9 mouse cellular contexts compared by ENCODE assay signal in the genomic region with DNA sequence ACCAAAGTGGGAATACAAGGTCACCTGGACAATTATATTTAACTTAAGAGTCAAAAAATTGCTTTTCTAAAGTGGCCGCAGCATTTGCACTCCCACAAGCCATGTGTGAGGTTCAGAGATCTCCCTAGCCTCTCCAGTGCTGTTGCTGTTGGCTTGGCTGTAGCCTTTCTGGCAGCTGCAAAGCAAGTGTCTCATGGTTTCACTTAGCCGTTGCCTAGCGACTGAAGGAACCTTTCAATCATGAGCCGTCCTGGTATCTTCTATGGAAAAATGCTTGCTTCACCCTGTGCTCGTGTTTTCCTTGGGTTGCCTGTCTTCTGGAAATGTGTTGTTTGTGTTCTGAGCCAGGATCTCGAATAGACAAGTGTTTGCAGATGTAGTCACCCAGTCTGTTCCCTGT.
A peak's percentile ranks its signal among the peaks of the same experiment; 100 is the strongest.
DNase-seq lines count a peak whose midpoint lies in the region; ATAC-seq lines count a peak whose summit lies in the region.
"Had no signal": no experiment of that assay in that cellular context is flagged by ENCODE, and none has a peak within 500 bp of the region (broad histone marks: within the 10 kb centered on the region; RNA-seq: fewer than 3 reads in every experiment).

No protein-coding gene starts in this region.

- no peak overlapping the region for H3K9ac ChIP-seq in midbrain, embryonic 11.5 days (ENCODE audit: low read length)
- H3K9ac ChIP-seq in hindbrain, embryonic 16.5 days (ENCODE audit: low read depth, low read length): no peak overlapping the region
- no peak overlapping the region for H3K9ac ChIP-seq in neural tube, embryonic 11.5 days (ENCODE audit: low read length)
- H3K9ac ChIP-seq: heart, embryonic 15.5 days had no signal

- no peak overlapping the region for H3K4me2 ChIP-seq in midbrain, embryonic 11.5 days
- H3K4me2 ChIP-seq in hindbrain, embryonic 16.5 days (ENCODE audit: low read length): no peak overlapping the region
- no peak overlapping the region for H3K4me2 ChIP-seq in neural tube, embryonic 11.5 days (ENCODE audit: low read depth)
- H3K4me2 ChIP-seq: heart, embryonic 15.5 days had no signal

- ATAC-seq in midbrain, embryonic 11.5 days (ENCODE audit: low FRiP score): no peak
- ATAC-seq in hindbrain, embryonic 16.5 days: peak; percentile 71; the same call in 1 of the 2 replicates
- ATAC-seq in neural tube, embryonic 11.5 days (ENCODE audit: insufficient read depth, low FRiP score, low TSS enrichment): no peak
- no peak for ATAC-seq in megakaryocyte progenitor cell, adult 5-6 weeks (replicated peaks; ENCODE audit: poor library complexity)

- 52% methylated on average over 6 of the region's 6 CpGs for WGBS in midbrain, embryonic 10.5 days
- 48% methylated on average over 6 of the region's 6 CpGs for WGBS in midbrain, embryonic 11.5 days
- 20% methylated on average over 6 of the region's 6 CpGs for WGBS in hindbrain, embryonic 16.5 days
- 47% methylated on average over 6 of the region's 6 CpGs for WGBS in neural tube, embryonic 11.5 days

- H3K27ac ChIP-seq in midbrain, embryonic 10.5 days (replicated peaks): no peak overlapping the region
- H3K27ac ChIP-seq in midbrain, embryonic 11.5 days (ENCODE audit: low read depth, low read length): no peak overlapping the region
- no peak overlapping the region for H3K27ac ChIP-seq in hindbrain, embryonic 16.5 days (ENCODE audit: low read depth, low read length)
- H3K27ac ChIP-seq in neural tube, embryonic 11.5 days (ENCODE audit: low read depth, low read length): no peak overlapping the region
- H3K27ac ChIP-seq: heart, embryonic 15.5 days had no signal

- H3K9me3 ChIP-seq in midbrain, embryonic 10.5 days (replicated peaks): no peaks in the 10 kb centered on the region
- no peaks in the 10 kb centered on the region for H3K9me3 ChIP-seq in midbrain, embryonic 11.5 days (ENCODE audit: control insufficient read depth, low read length)
- H3K9me3 ChIP-seq in hindbrain, embryonic 16.5 days (ENCODE audit: control insufficient read depth, low read length): no peaks in the 10 kb centered on the region
- no peaks in the 10 kb centered on the region for H3K9me3 ChIP-seq in neural tube, embryonic 11.5 days (ENCODE audit: control insufficient read depth, low read length)
- H3K9me3 ChIP-seq: heart, embryonic 15.5 days had no signal

- H3K4me3 ChIP-seq in midbrain, embryonic 10.5 days: no peak overlapping the region
- H3K4me3 ChIP-seq in midbrain, embryonic 11.5 days (ENCODE audit: low read depth, low read length): no peak overlapping the region
- no peak overlapping the region for H3K4me3 ChIP-seq in hindbrain, embryonic 16.5 days (ENCODE audit: low read length)
- no peak overlapping the region for H3K4me3 ChIP-seq in neural tube, embryonic 11.5 days (ENCODE audit: low read depth, low read length)
- H3K4me3 ChIP-seq: heart, embryonic 15.5 days had no signal

- no peaks in the 10 kb centered on the region for H3K27me3 ChIP-seq in midbrain, embryonic 10.5 days (ENCODE audit: low read depth, poor library complexity, severe bottlenecking)
- H3K27me3 ChIP-seq in midbrain, embryonic 11.5 days (ENCODE audit: control insufficient read depth, insufficient read depth, low read length): no peaks in the 10 kb centered on the region
- no peaks in the 10 kb centered on the region for H3K27me3 ChIP-seq in hindbrain, embryonic 16.5 days (replicated peaks; ENCODE audit: control insufficient read depth, insufficient read depth, low read length)
- H3K27me3 ChIP-seq in neural tube, embryonic 11.5 days (ENCODE audit: control insufficient read depth, insufficient read depth, low read length): no peaks in the 10 kb centered on the region
- H3K27me3 ChIP-seq: heart, embryonic 15.5 days had no signal

- DNase-seq in adrenal gland, adult 2 months: peak; percentile 8
- DNase-seq in adrenal gland, postnatal 4 days (ENCODE audit: low spot score in 2 of 2): no peak
- peak; percentile 35 for DNase-seq in midbrain, embryonic 10.5 days (ENCODE audit: low spot score)
- no peak for DNase-seq in midbrain, embryonic 11.5 days (ENCODE audit: low spot score, missing footprints)
- DNase-seq in neural tube, embryonic 11.5 days (ENCODE audit: low spot score): peak; percentile 51
- no peak for DNase-seq in thymus, postnatal 10 days (ENCODE audit: low spot score in 2 of 2)

- H3K4me1 ChIP-seq in midbrain, embryonic 10.5 days: peaks cover 26% of the 10 kb centered on the region
- peaks cover 6% of the 10 kb centered on the region for H3K4me1 ChIP-seq in midbrain, embryonic 11.5 days (ENCODE audit: control insufficient read depth, insufficient read depth, low read length)
- H3K4me1 ChIP-seq in hindbrain, embryonic 16.5 days (ENCODE audit: control insufficient read depth, insufficient read depth, low read depth, low read length): peaks cover 4% of the 10 kb centered on the region
- H3K4me1 ChIP-seq in neural tube, embryonic 11.5 days (ENCODE audit: control insufficient read depth, insufficient read depth, low read length): no peaks in the 10 kb centered on the region
- H3K4me1 ChIP-seq: heart, embryonic 15.5 days had no signal

- H3K36me3 ChIP-seq in midbrain, embryonic 10.5 days: no peaks in the 10 kb centered on the region
- no peaks in the 10 kb centered on the region for H3K36me3 ChIP-seq in midbrain, embryonic 11.5 days (ENCODE audit: control insufficient read depth, insufficient read depth, low read length)
- no peaks in the 10 kb centered on the region for H3K36me3 ChIP-seq in hindbrain, embryonic 16.5 days (ENCODE audit: control insufficient read depth, insufficient read depth, low read length)
- no peaks in the 10 kb centered on the region for H3K36me3 ChIP-seq in neural tube, embryonic 11.5 days (ENCODE audit: control insufficient read depth, insufficient read depth, low read length)
- H3K36me3 ChIP-seq: heart, embryonic 15.5 days had no signal

Comparison
In these comparisons a context has a peak if more than half of its experiments do, and no peak if none do; other contexts are left out.
1. DNase-seq: peak in adrenal gland, adult 2 months (single experiment), midbrain, embryonic 10.5 days (single experiment) and neural tube, embryonic 11.5 days (single experiment); none in adrenal gland, postnatal 4 days (0 of 2), midbrain, embryonic 11.5 days (single experiment) and thymus, postnatal 10 days (0 of 2).